Mouse (Mus musculus) ES-Bruce4 (cell line): ENCODE measurements around the gene Arhgef19.
A peak's percentile ranks its signal among the peaks of the same experiment; 100 is the strongest.

Source experiments
- CTCF ChIP-seq: IDR thresholded peaks from one replicate; pipeline ENCODE4 v1.8.1; 2011; ENCODE audit warnings: low read depth, low read length
- EP300 ChIP-seq: IDR thresholded peaks from 2 replicates; pipeline ENCODE4 v1.6.1; 2011; ENCODE audit warnings: low read depth, low read length; ENCODE audit not compliant: insufficient read depth
- POLR2A ChIP-seq: IDR thresholded peaks from one replicate; pipeline ENCODE4 v1.8.1; 2011; ENCODE audit warnings: low read length; ENCODE audit not compliant: insufficient read depth

GRCm38 (mm10) chr4:141204580-141205061 lies 34.7 kb upstream of the Arhgef19 start:
- TF ChIP-seq EP300 (no peak), CTCF (peak; percentile 15), POLR2A (no peak)
